Mouse (Mus musculus) liver, embryonic 16.5 days (tissue): Measurements from ENCODE around the gene Aknad1. TPM values are rescaled to one million over a fixed set of nuclear protein-coding genes. Genes with fewer than 3 reads are reported as not detected.
A peak's percentile ranks its signal among the peaks of the same experiment; 100 is the strongest.

Source experiments
- ATAC-seq: fragments of 200-750 bp; cut with Nextera tagmentation; 2 replicates; pipeline ENCODE4 v1.8.0; 2017; ENCODE audit warnings: low read depth, mild to moderate bottlenecking, moderate number of reproducible peaks, moderate library complexity
- H3K27ac ChIP-seq: fragments of 300-500 bp; sonication (generic); 2 replicates; pipeline ENCODE4 v1.5.1; 2014; ENCODE audit warnings: mild to moderate bottlenecking, low read length
- H3K27me3 ChIP-seq: fragments of 300-500 bp; sonication (generic); 2 replicates; pipeline ENCODE4 v1.6.1; 2014; ENCODE audit warnings: low read depth, low read length, mixed read lengths; ENCODE audit not compliant: control insufficient read depth, insufficient read depth
- H3K36me3 ChIP-seq: fragments of 300-500 bp; sonication (generic); 2 replicates; pipeline ENCODE4 v1.6.1; 2014; ENCODE audit warnings: mild to moderate bottlenecking; ENCODE audit not compliant: control insufficient read depth, insufficient read depth
- H3K4me1 ChIP-seq: fragments of 300-500 bp; sonication (generic); 2 replicates; pipeline ENCODE4 v1.6.1; 2014; ENCODE audit warnings: low read depth, low read length, mixed read lengths; ENCODE audit not compliant: control insufficient read depth
- H3K4me2 ChIP-seq: fragments of 300-500 bp; sonication (generic); 2 replicates; pipeline ENCODE4 v1.6.1; 2014; ENCODE audit warnings: low read depth, low read length, mixed read lengths
- H3K4me3 ChIP-seq: fragments of 300-500 bp; sonication (generic); 2 replicates; pipeline ENCODE4 v1.5.1; 2014; ENCODE audit warnings: low read depth, mild to moderate bottlenecking, low read length
- H3K9ac ChIP-seq: fragments of 300-500 bp; sonication (generic); 2 replicates; pipeline ENCODE4 v1.6.1; 2014; ENCODE audit warnings: low read depth, low read length
- H3K9me3 ChIP-seq: fragments of 300-500 bp; sonication (generic); replicated peaks from 2 replicates; pipeline ENCODE4 v1.6.1; 2016; ENCODE audit warnings: low read length; ENCODE audit not compliant: control insufficient read depth
- WGBS: fragments of 180-500 bp; shearing (Covaris S2); extraction: QIAGEN DNeasy Blood & Tissue Kit; methylation state at CpG from one replicate; pipeline ENCODE4 v1.1.7; 2014; ENCODE audit not compliant: insufficient replicate concordance; 5-methylcytosine and 5-hydroxymethylcytosine counted together
- polyA plus RNA-seq: library from polyadenylated mRNA; unstranded; fragments of >200 nt; fragmentation: Nextera tagmentation; extraction: Ambion mirVana; gene quantifications from 2 replicates; pipeline ENCODE4 v1.2.1, GENCODE M21; 2015

Aknad1 gene
- polyA plus RNA-seq, 1 experiment from 2014 or later: 0.51 TPM

GRCm38 (mm10) chr3:108727776-108728175 lies 11.7 kb upstream of the Aknad1 start:
- no peak overlapping the region for H3K9ac ChIP-seq
- H3K27ac ChIP-seq: no peak overlapping the region
- H3K36me3 ChIP-seq: no peaks in the 10 kb centered on the region
- no peak overlapping the region for H3K4me3 ChIP-seq
- H3K9me3 ChIP-seq: 0 out of 2 replicates have a peak, but pooled peaks cover 2% of the 10 kb centered on the region
- ATAC-seq: no peak
- WGBS: 41% methylated on average over 3 of the region's 3 CpGs
- H3K4me2 ChIP-seq: no peak overlapping the region
- H3K27me3 ChIP-seq: no peaks in the 10 kb centered on the region
- peaks cover 10% of the 10 kb centered on the region for H3K4me1 ChIP-seq

DNA sequence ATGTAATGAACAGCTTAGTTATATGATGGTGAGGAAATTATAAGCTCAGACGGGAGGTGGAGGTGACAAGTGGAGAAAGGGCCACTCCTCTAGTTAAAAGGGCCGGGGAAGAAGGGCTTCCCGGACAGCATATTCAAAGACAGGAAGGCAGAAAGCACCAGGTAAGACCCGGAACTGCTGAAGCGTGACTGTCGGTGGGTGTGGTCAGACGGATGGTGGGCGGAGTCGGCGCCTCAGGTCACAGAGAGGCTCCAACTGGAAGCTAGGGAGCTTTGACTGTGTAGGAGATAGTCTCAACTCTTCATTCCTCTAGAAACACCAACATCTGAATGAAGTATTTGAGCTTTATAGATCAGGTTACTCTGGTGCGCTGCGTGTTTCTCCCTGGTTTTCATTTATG lies 9.1 kb upstream of the Aknad1 start:
- peak overlapping the region; percentile 43 for H3K4me2 ChIP-seq
- H3K4me1 ChIP-seq: peaks cover 6% of the 10 kb centered on the region
- H3K9me3 ChIP-seq: 0 out of 2 replicates have a peak, but pooled peaks cover 2% of the 10 kb centered on the region
- H3K36me3 ChIP-seq: no peaks in the 10 kb centered on the region
- 25% methylated on average over 12 of the region's 12 CpGs for WGBS
- ATAC-seq: peak; percentile 80
- H3K27me3 ChIP-seq: no peaks in the 10 kb centered on the region
- peak overlapping the region; percentile 14 for H3K4me3 ChIP-seq
- H3K27ac ChIP-seq: no peak overlapping the region
- H3K9ac ChIP-seq: no peak overlapping the region

- ATAC-seq: no peak
- Histone ChIP-seq H3K9me3 (no peaks in the 10 kb centered on the region), H3K27me3 (peaks cover 2% of the 10 kb centered on the region; the same call in 1 of the 2 replicates), H3K4me2 (no peak overlapping the region), H3K4me3 (no peak overlapping the region), H3K27ac (no peak overlapping the region), H3K4me1 (no peaks in the 10 kb centered on the region), H3K9ac (no peak overlapping the region), H3K36me3 (no peaks in the 10 kb centered on the region)
- WGBS: 52% methylated on average over 3 of the region's 3 CpGs
Observed at GRCm38 (mm10) chr3:108737761-108738160, 1.7 kb upstream of the Aknad1 start.

DNA sequence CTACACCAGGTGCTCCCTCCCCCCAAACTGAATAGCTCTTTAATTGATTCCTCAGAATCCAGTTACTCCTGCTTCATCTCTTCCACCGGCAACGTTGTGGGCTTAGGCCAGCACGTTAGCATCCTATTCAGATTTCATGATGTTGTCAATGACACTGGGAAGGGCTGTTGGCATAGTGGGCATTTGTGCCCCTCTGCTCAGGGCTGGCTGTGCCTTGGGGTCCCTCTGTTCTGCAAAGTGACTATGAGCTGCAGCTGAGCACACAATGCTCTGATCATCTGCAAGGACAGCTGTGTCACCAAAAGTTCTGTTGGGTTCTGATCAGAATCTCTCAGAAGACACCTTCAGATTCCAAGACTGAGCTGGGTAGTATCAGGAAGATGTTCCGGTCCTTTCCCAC lies 4.6 kb downstream of the Aknad1 start:
- Histone ChIP-seq H3K4me1 (peaks cover 10% of the 10 kb centered on the region), H3K9ac (no peak overlapping the region), H3K4me2 (no peak overlapping the region), H3K36me3 (no peaks in the 10 kb centered on the region), H3K9me3 (no peaks in the 10 kb centered on the region), H3K27ac (no peak overlapping the region), H3K4me3 (no peak overlapping the region), H3K27me3 (no peaks in the 10 kb centered on the region)
- ATAC-seq: no peak
- 76% methylated on average over 4 of the region's 4 CpGs for WGBS

- Histone ChIP-seq H3K4me3 (peak overlapping the region; percentile 13), H3K36me3 (no peaks in the 10 kb centered on the region), H3K9me3 (no peaks in the 10 kb centered on the region), H3K9ac (peak overlapping the region; percentile 19), H3K27ac (peak overlapping the region; percentile 89), H3K4me1 (peaks cover 37% of the 10 kb centered on the region), H3K4me2 (peak overlapping the region; percentile 49), H3K27me3 (no peaks in the 10 kb centered on the region)
- peak; percentile 72 for ATAC-seq
- 21% methylated on average over 6 of the region's 6 CpGs for WGBS
Observed at GRCm38 (mm10) chr3:108751061-108751460, 11.6 kb downstream of the Aknad1 start.

DNA sequence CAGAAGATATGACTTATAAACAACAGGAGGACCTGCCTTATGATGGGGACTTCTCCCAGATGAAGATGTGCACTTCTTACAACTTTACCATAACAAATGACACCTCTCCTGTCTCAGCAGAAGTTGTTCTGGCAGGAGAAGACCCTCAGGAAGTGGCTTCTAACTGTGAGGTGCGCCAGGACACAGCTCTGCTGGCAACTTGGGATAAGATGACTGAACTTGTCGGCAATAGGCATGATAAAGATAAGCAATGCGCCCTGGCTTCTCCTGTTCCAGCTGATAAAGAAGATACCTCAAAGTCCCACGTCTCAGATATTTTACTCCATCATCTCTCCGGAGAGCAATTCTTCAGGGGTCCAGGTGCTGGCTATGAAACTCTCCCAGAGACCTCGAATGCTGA lies 12.2 kb downstream of the Aknad1 start:
- peaks cover 40% of the 10 kb centered on the region for H3K4me1 ChIP-seq
- 17% methylated on average over 6 of the region's 6 CpGs for WGBS
- ATAC-seq: peak; percentile 87

DNA sequence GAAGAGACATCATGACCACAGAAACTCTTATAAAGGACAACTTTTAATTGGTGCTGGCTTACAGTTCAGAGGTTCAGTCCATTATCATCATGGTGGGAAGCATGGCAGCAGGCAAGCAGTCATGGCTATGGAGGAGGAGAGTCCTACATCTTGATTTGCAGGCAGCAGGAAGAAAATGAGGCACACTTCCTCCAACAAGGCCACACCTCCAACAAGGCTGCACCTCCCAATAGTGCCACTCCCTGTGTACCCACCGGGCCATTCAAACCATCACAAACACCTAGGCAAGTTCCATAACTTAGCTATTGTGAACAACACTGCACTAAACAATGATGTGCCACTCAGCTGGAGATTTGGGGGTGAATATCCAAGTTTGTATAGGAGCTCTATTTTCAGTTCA lies 15.1 kb downstream of the Aknad1 start:
- H3K9me3 ChIP-seq: no peaks in the 10 kb centered on the region
- no peaks in the 10 kb centered on the region; the same call in 1 of the 2 replicates for H3K27me3 ChIP-seq
- H3K9ac ChIP-seq: no peak overlapping the region
- H3K27ac ChIP-seq: peak overlapping the region; percentile 70
- peak overlapping the region; percentile 3; the same call in 1 of the 2 replicates for H3K4me2 ChIP-seq
- peak; percentile 34; the same call in 1 of the 2 replicates for ATAC-seq
- peaks cover 42% of the 10 kb centered on the region for H3K4me1 ChIP-seq
- H3K4me3 ChIP-seq: no peak overlapping the region
- H3K36me3 ChIP-seq: no peaks in the 10 kb centered on the region
- 38% methylated on average over 1 of the region's 1 CpGs for WGBS

More for the DNA sequence above, 12.2 kb downstream of the Aknad1 start:
- Histone ChIP-seq H3K27ac (peak overlapping the region; percentile 89), H3K9ac (peak overlapping the region; percentile 19), H3K9me3 (no peaks in the 10 kb centered on the region), H3K4me2 (peak overlapping the region; percentile 49), H3K27me3 (no peaks in the 10 kb centered on the region), H3K36me3 (no peaks in the 10 kb centered on the region), H3K4me3 (peak overlapping the region; percentile 13)

DNA sequence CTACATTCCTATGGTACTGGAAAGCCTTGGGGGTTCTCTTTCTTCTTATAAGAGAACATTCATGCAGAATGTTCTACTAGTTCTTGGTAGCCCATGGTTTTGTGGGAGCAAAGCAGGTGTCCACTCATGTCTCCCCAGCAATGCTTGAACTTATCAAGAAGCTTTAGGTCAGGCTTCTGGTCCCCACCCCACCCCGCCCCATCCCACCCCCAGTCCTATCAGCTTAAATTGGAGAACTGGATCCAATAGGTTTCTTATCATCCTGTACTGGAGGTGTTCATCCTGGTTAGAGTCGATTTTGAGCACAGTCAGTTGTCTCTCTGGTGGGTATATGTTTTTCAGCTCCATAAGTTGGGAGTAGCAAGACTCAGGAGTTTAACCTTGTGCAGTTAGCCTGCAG lies 16.1 kb downstream of the Aknad1 start:
- H3K4me1 ChIP-seq: peaks cover 37% of the 10 kb centered on the region
- H3K27ac ChIP-seq: peak overlapping the region; percentile 79
- no peak overlapping the region for H3K4me3 ChIP-seq
- H3K36me3 ChIP-seq: no peaks in the 10 kb centered on the region
- peak overlapping the region; percentile 55 for H3K4me2 ChIP-seq
- peak; percentile 65 for ATAC-seq
- H3K9me3 ChIP-seq: no peaks in the 10 kb centered on the region
- H3K27me3 ChIP-seq: no peaks in the 10 kb centered on the region; the same call in 1 of the 2 replicates
- 30% methylated on average over 2 of the region's 2 CpGs for WGBS
- H3K9ac ChIP-seq: peak overlapping the region; percentile 23; the same call in 1 of the 2 replicates

DNA sequence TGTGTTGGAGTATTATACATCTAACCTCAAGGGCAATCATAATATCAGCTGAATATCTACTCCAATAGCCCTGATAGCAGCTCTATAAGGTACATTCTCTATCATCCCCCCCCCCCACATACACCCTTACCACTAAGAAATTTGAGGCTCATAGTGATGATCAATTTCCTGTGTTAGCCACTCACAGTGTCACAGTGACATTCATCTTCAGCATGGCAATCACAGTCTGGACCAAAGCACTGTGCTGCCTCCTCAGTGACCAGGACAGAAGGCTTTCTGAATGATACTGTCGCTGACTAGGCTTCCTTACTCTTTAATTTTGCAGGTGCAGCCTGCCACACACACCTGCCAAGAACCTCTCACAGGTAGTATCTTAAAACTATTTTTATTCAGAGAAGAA lies 16.7 kb downstream of the Aknad1 start:
- WGBS: 78% methylated on average over 1 of the region's 1 CpGs
- H3K4me1 ChIP-seq: peaks cover 37% of the 10 kb centered on the region
- no peaks in the 10 kb centered on the region for H3K9me3 ChIP-seq
- no peak for ATAC-seq
- H3K4me2 ChIP-seq: peak overlapping the region; percentile 55
- H3K27ac ChIP-seq: peak overlapping the region; percentile 79
- H3K36me3 ChIP-seq: no peaks in the 10 kb centered on the region
- no peak overlapping the region for H3K4me3 ChIP-seq
- H3K27me3 ChIP-seq: no peaks in the 10 kb centered on the region; the same call in 1 of the 2 replicates
- H3K9ac ChIP-seq: no peak overlapping the region
